Mouse (Mus musculus) lung, embryonic 16.5 days (tissue): ENCODE measurements at regions not wholly inside any gene's neighbourhood (a gene's known extent, or its start where the extent isn't known, plus 50 kb on each side); places are given as distances from the start of the nearest gene placed in this dataset.
A peak's percentile ranks its signal among the peaks of the same experiment; 100 is the strongest.

Experiments
- ATAC-seq: fragments of 200-750 bp; cut with Nextera tagmentation; 2 replicates; pipeline ENCODE4 v1.8.0; 2017; ENCODE audit warnings: low read depth, mild to moderate bottlenecking, moderate library complexity
- H3K27ac ChIP-seq: fragments of 300-500 bp; sonication (generic); 2 replicates; pipeline ENCODE4 v1.5.1; 2014; ENCODE audit warnings: mild to moderate bottlenecking, control low read depth, low read length
- H3K27me3 ChIP-seq: fragments of 300-500 bp; sonication (generic); 2 replicates; pipeline ENCODE4 v1.6.1; 2014; ENCODE audit warnings: low read depth, low read length, mixed read lengths; ENCODE audit not compliant: control insufficient read depth, insufficient read depth
- H3K36me3 ChIP-seq: fragments of 300-500 bp; sonication (generic); 2 replicates; pipeline ENCODE4 v1.6.1; 2014; ENCODE audit warnings: low read length; ENCODE audit not compliant: control insufficient read depth, insufficient read depth
- H3K4me1 ChIP-seq: fragments of 300-500 bp; sonication (generic); replicated peaks from 2 replicates; pipeline ENCODE4 v1.6.1; 2014; ENCODE audit warnings: low read length, mixed read lengths; ENCODE audit not compliant: control insufficient read depth, insufficient read depth
- H3K4me2 ChIP-seq: fragments of 300-500 bp; sonication (generic); 2 replicates; pipeline ENCODE4 v1.6.1; 2014; ENCODE audit warnings: low read depth, low read length, control low read depth
- H3K4me3 ChIP-seq: fragments of 300-500 bp; sonication (generic); 2 replicates; pipeline ENCODE4 v1.5.1; 2014; ENCODE audit warnings: mild to moderate bottlenecking, low read length, control low read depth
- H3K9ac ChIP-seq: fragments of 300-500 bp; sonication (generic); 2 replicates; pipeline ENCODE4 v1.6.1; 2014; ENCODE audit warnings: low read length, control low read depth
- H3K9me3 ChIP-seq: fragments of 300-500 bp; sonication (generic); 2 replicates; pipeline ENCODE4 v1.6.1; 2016; ENCODE audit warnings: low read length; ENCODE audit not compliant: control insufficient read depth
- WGBS: fragments of 180-500 bp; shearing (Covaris S2); extraction: QIAGEN DNeasy Blood & Tissue Kit; methylation state at CpG from one replicate; pipeline ENCODE4 v1.1.7; 2014; 5-methylcytosine and 5-hydroxymethylcytosine counted together

DNA sequence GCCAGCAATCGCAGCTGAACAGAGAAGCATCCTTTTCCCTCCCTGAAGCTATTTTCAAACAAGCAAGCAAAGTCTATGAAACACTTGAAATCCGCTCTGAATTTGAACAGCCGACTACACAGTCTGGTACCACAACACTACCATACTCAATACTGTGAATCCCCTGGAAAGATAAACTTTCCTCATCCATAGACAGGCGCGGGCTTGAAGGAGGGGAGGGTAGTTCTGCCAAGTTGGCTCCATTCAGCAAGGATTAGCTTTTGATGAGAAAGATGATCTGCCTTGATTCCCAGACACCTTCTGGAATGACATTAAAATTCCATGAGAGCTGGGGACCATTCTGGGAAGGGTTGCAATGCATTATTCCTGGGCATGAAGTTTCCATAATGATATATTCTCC lies 186.4 kb upstream of the A430005L14Rik start:
- no peaks in the 10 kb centered on the region for H3K9me3 ChIP-seq
- 68% methylated on average over 5 of the region's 5 CpGs for WGBS
- no peak for ATAC-seq

DNA sequence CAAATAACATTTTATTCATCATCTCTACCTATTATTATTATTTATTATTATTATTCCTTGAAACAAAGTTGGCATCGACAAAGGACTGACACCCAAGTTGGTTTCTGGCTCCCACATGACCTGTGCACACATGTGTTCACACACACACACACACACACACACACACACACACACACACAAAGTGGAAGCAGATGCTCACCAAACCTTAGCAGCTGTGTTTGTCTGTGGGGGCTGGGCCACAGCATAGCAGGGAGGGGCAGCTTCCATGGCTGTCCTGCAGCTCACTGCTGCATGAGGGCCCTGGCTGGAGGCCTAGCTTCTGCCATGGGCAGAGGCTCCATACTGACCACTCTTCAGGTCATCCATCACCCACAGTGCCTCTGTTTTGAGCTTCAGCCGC lies 176.5 kb upstream of the A430005L14Rik start:
- no peak overlapping the region for H3K4me3 ChIP-seq
- H3K27ac ChIP-seq: no peak overlapping the region
- no peaks in the 10 kb centered on the region for H3K9me3 ChIP-seq
- no peak overlapping the region for H3K4me2 ChIP-seq
- ATAC-seq: no peak
- H3K4me1 ChIP-seq: no peaks in the 10 kb centered on the region
- H3K9ac ChIP-seq: no peak overlapping the region
- no peaks in the 10 kb centered on the region for H3K27me3 ChIP-seq
- WGBS: 64% methylated on average over 2 of the region's 2 CpGs
- H3K36me3 ChIP-seq: no peaks in the 10 kb centered on the region

More for the DNA sequence above, 186.4 kb upstream of the A430005L14Rik start:
- Histone ChIP-seq H3K4me2 (no peak overlapping the region), H3K9ac (no peak overlapping the region), H3K4me1 (no peaks in the 10 kb centered on the region), H3K4me3 (no peak overlapping the region), H3K27ac (no peak overlapping the region), H3K36me3 (no peaks in the 10 kb centered on the region), H3K27me3 (no peaks in the 10 kb centered on the region)

DNA sequence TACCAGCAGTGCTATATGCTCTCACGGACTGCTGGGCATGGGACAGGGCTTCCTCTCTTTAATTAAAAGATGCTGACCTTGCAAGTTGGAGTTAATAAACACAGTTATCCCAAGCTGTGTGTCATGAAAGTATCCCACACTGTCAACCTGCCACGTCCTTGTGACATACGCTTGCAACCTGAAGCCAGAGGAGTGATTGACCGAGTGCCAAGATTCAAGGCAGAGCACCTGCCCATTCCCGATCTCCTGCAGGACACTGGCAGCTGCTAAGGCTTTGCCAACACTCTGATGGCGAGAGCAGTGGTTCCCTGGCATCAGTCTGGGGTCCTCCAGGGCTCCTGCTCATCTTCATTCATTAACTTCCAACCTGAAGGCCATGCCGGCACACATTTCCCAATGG lies 175.8 kb upstream of the A430005L14Rik start:
- Histone ChIP-seq H3K27ac (no peak overlapping the region), H3K4me1 (no peaks in the 10 kb centered on the region), H3K4me2 (no peak overlapping the region), H3K9me3 (no peaks in the 10 kb centered on the region), H3K36me3 (no peaks in the 10 kb centered on the region), H3K27me3 (no peaks in the 10 kb centered on the region), H3K9ac (no peak overlapping the region), H3K4me3 (no peak overlapping the region)
- no peak for ATAC-seq
- WGBS: 64% methylated on average over 7 of the region's 7 CpGs

DNA sequence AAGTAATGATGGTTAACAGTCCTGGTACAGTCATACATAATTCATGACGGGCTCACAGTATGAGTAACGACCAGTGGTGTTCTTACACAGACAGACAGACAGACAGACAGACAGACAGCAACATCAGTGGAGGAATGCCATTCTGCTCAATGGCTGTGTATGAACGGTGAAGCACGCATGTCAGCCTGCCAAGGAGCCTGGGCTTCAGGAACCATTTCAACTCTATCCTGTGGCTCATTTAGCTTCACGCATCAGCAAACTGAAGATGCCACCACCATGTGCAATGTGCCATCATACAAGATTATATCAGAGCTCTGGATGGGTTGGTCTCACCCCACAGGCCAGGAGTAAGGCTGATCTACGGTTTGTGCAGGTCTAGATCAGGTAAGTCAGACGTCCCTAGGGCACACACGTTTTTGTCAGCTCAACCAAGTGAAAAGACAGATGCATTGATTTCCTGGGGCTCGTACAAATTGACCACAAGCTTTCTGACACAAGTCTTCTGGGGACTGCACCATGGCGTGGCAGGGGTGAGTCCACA lies 175.0 kb upstream of the A430005L14Rik start:
- Histone ChIP-seq H3K36me3 (no peaks in the 10 kb centered on the region), H3K4me3 (no peak overlapping the region), H3K9me3 (no peaks in the 10 kb centered on the region), H3K27ac (no peak overlapping the region), H3K27me3 (no peaks in the 10 kb centered on the region), H3K9ac (no peak overlapping the region), H3K4me2 (no peak overlapping the region), H3K4me1 (no peaks in the 10 kb centered on the region)
- ATAC-seq: no peak
- 78% methylated on average over 10 of the region's 10 CpGs for WGBS

GRCm38 (mm10) chr4:153784401-153784800 lies 172.6 kb upstream of the A430005L14Rik start:
- H3K4me3 ChIP-seq: no peak overlapping the region
- no peaks in the 10 kb centered on the region for H3K4me1 ChIP-seq
- WGBS: 76% methylated on average over 11 of the region's 11 CpGs
- no peaks in the 10 kb centered on the region for H3K36me3 ChIP-seq
- H3K4me2 ChIP-seq: no peak overlapping the region
- no peaks in the 10 kb centered on the region for H3K27me3 ChIP-seq
- no peak overlapping the region for H3K27ac ChIP-seq
- no peak overlapping the region for H3K9ac ChIP-seq
- no peak for ATAC-seq
- H3K9me3 ChIP-seq: no peaks in the 10 kb centered on the region

- no peaks in the 10 kb centered on the region for H3K36me3 ChIP-seq
- no peaks in the 10 kb centered on the region for H3K27me3 ChIP-seq
- no peaks in the 10 kb centered on the region for H3K9me3 ChIP-seq
- no peak overlapping the region for H3K4me2 ChIP-seq
- H3K27ac ChIP-seq: no peak overlapping the region
- 82% methylated on average over 4 of the region's 4 CpGs for WGBS
- H3K4me3 ChIP-seq: no peak overlapping the region
- no peak overlapping the region for H3K9ac ChIP-seq
- ATAC-seq: no peak
- H3K4me1 ChIP-seq: no peaks in the 10 kb centered on the region
Observed at GRCm38 (mm10) chr4:153785564-153785963, 171.5 kb upstream of the A430005L14Rik start.

DNA sequence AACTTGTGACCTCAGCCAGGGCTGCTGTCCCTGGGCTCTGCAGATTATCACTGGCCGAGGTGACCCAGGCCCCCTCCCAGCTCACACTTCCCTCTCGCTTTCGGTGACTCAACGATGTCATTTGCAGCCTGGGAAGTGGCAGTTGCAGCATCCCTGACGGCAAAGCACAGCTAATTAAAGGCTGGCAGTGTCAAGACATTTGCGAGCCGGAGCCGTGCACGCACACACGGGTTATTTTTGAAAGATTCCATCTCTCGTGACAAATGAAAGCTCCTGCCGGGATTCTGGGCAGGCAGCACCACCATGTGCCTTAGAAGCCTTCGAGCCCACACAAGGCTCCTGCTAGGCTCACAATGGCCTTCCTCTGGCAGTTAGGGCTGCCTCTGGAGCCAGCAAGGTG lies 164.7 kb upstream of the A430005L14Rik start:
- WGBS: 55% methylated on average over 13 of the region's 13 CpGs
- ATAC-seq: no peak
- Histone ChIP-seq H3K4me3 (no peak overlapping the region), H3K4me2 (no peak overlapping the region), H3K9me3 (no peaks in the 10 kb centered on the region), H3K27me3 (no peaks in the 10 kb centered on the region), H3K27ac (no peak overlapping the region), H3K36me3 (no peaks in the 10 kb centered on the region), H3K4me1 (no peaks in the 10 kb centered on the region), H3K9ac (no peak overlapping the region)

GRCm38 (mm10) chr4:153798061-153798460 lies 159.0 kb upstream of the A430005L14Rik start:
- Histone ChIP-seq H3K27ac (no peak overlapping the region), H3K4me2 (no peak overlapping the region), H3K4me1 (no peaks in the 10 kb centered on the region), H3K36me3 (no peaks in the 10 kb centered on the region), H3K9ac (no peak overlapping the region), H3K4me3 (no peak overlapping the region), H3K27me3 (no peaks in the 10 kb centered on the region), H3K9me3 (no peaks in the 10 kb centered on the region)
- 70% methylated on average over 7 of the region's 7 CpGs for WGBS
- ATAC-seq: no peak

- WGBS: 28% methylated on average over 4 of the region's 4 CpGs
- Histone ChIP-seq H3K4me3 (no peak overlapping the region), H3K9me3 (no peaks in the 10 kb centered on the region), H3K27ac (no peak overlapping the region), H3K4me2 (no peak overlapping the region), H3K36me3 (no peaks in the 10 kb centered on the region), H3K4me1 (no peaks in the 10 kb centered on the region), H3K27me3 (peaks cover 3% of the 10 kb centered on the region; the same call in 1 of the 2 replicates), H3K9ac (no peak overlapping the region)
- ATAC-seq: no peak
Observed at GRCm38 (mm10) chr4:153805727-153806126, 151.3 kb upstream of the A430005L14Rik start.

DNA sequence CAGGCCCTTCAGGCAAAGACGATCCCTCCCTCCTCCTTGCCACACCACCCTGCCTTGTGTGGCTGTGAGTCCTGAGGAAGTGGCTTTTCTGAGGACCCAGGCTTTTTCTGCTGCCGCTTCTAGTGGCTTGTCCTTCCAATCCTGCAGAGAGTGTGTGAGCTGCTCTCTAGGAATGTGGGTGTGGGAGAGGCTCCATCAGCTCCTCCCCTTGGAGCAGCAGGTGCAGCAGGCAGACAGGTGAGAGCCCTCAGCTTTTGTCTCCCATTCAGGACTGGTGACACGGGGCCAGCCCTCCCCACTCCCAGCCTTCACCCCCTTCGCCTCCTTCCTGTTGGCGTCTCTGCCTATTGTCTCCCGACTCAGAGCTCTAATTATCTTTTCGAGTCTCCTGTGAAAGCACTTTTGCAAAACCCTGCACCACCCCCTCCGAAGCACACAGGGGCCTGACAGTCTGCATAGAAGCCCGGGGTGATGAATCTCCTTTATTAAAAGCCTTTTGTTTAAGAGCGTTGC lies 150.8 kb upstream of the A430005L14Rik start:
- Histone ChIP-seq H3K9me3 (no peaks in the 10 kb centered on the region), H3K4me1 (no peaks in the 10 kb centered on the region), H3K9ac (no peak overlapping the region), H3K27me3 (peaks cover 3% of the 10 kb centered on the region; the same call in 1 of the 2 replicates), H3K4me3 (no peak overlapping the region), H3K4me2 (no peak overlapping the region; the same call in 1 of the 2 replicates), H3K36me3 (no peaks in the 10 kb centered on the region), H3K27ac (no peak overlapping the region)
- 2% methylated on average over 10 of the region's 10 CpGs for WGBS
- peak; percentile 80; the same call in 1 of the 2 replicates for ATAC-seq
